Mouse (Mus musculus) bone marrow, adult 2 months (tissue): ENCODE data around the gene Spr. TPM values are rescaled to one million over a fixed set of nuclear protein-coding genes. Genes with fewer than 3 reads are reported as not detected.
A peak's percentile ranks its signal among the peaks of the same experiment; 100 is the strongest.
"Not testable (repeated sequence)": the region's sequence is repeated elsewhere in the genome, so short reads cannot be mapped to it uniquely, and the experiment has no call there.

Experiments used
- H3K27ac ChIP-seq: fragments of 200-500 bp; 2 replicates; pipeline ENCODE4 v1.5.1; 2012; ENCODE audit warnings: low read depth, mild to moderate bottlenecking, control low read depth, inconsistent platforms, low read length; ENCODE audit not compliant: control insufficient read depth, poor library complexity, insufficient read depth
- H3K4me1 ChIP-seq: fragments of 200-500 bp; 2 replicates; pipeline ENCODE4 v1.6.1; 2011; ENCODE audit warnings: low read length; ENCODE audit not compliant: control insufficient read depth, insufficient read depth
- H3K4me3 ChIP-seq: fragments of 200-500 bp; replicated peaks from 2 replicates; pipeline ENCODE3; 2011; ENCODE audit warnings: mild to moderate bottlenecking, low read depth, low read length, control low read depth; ENCODE audit not compliant: control insufficient read depth
- CTCF ChIP-seq: fragments of 200-500 bp; IDR thresholded peaks from 2 replicates; pipeline ENCODE4 v1.5.1; 2011; ENCODE audit warnings: low read length, control low read depth; ENCODE audit not compliant: control insufficient read depth, insufficient read depth
- POLR2A ChIP-seq: fragments of 200-500 bp; IDR thresholded peaks from 2 replicates; pipeline ENCODE4 v1.6.1; 2011; ENCODE audit warnings: low read depth, mild to moderate bottlenecking, control low read depth, low read length, borderline replicate concordance; ENCODE audit not compliant: control insufficient read depth
- WGBS: fragments of 180-500 bp; shearing (Covaris S2); methylation state at CpG from one replicate; pipeline ENCODE4 v1.1.7; 2018; 5-methylcytosine and 5-hydroxymethylcytosine counted together
- polyA plus RNA-seq: library from polyadenylated mRNA; stranded (reverse); fragments of >200 nt; gene quantifications from 2 replicates; pipeline ENCODE4 v1.2.4, GENCODE M21; 2011; ENCODE audit warnings: low replicate concordance; ENCODE audit not compliant: missing spikeins, insufficient read depth, insufficient read length

Gene Spr
- polyA plus RNA-seq, 1 experiment: 18.0 TPM

DNA sequence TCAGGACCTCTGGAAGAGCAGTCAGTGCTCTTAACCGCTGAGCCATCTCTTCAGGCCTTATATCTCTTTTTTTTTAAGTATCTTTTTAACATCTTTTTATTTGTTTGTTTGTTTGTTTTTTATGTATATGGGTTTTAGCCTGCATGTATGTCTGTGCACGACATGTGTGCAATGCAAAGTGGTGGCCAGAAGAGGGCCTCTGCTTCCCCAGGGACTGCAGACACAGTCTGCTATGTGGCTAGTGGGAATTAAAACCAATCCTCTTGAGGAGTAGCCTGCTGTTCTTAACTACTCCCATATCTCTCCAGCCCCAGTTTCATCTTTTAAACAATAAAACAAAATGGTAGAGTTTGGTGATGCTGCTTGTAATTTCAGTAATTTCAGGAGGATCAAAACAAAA lies 2.0 kb upstream of the Spr start:
- Histone ChIP-seq H3K4me3 (no peak overlapping the region), H3K27ac (no peak overlapping the region), H3K4me1 (no peaks in the 10 kb centered on the region)
- WGBS: 91% methylated on average over 2 of the region's 2 CpGs
- TF ChIP-seq POLR2A (no peak), CTCF (no peak)

DNA sequence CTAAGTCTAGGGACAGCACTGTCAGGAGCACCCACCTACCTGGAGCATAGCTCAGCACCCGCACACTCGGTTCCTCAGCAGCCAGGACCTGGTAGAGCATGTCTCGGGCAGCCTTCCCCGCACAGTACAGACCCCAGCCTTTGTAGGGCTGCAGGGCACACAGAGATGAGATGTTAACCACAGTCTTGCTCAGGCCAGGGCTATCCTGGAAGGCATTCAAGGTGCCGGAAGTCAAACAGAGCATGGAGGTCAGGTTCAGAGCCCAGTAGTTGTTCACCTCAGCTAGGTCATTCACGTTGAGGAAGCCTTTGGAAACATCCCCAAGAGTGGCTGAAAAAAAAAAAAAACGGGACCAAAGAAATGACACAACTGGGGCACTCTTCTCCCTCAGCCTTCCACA lies 782 bp downstream of the Spr start:
- H3K4me3 ChIP-seq, H3K4me1 ChIP-seq, H3K27ac ChIP-seq: not testable (repeated sequence)
- WGBS: 62% methylated on average over 7 of the region's 7 CpGs

DNA sequence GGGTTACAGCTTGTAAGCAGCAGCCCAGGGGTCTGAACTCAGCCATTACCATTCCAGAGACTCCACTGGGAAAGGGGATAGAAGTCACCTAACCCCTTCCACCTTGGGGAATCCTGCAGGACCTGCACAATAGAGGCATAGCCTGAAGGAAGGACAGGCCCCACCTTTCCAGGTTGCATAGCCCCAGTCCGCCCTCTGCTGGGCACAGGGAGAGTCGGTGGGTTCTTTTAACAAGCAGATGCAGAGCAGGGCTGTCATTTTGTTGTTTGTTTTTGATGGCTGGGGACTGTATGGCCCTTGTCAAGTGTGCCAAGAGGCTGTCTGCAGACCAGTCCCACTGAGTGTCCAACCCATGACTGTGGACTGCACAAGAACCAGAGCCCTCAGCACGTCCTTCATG lies 4.8 kb downstream of the Spr start:
- not testable (repeated sequence) for H3K27ac ChIP-seq, H3K4me1 ChIP-seq, H3K4me3 ChIP-seq
- peak; percentile 39; the same call in 1 of the 2 replicates for TF ChIP-seq CTCF
- WGBS: 42% methylated on average over 3 of the region's 3 CpGs

DNA sequence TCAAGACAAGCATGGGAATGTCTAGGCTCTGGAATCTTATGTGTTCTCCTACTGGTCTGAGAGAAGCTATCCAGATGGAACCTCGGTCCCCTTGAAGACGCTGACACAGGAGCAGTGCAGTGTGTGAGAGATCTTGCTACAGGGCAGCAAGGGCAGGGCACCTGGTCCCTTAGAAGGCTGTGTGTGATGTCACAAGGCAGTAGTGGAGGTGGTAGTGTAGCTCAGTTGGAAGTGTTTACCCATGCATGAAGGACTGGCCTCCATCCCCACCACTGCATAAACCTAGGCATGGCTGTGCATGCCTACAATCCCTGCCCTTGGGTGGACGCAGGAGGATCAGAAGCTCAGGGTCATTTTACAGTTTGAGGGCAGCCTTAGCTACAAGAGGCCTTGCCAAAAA lies 5.3 kb downstream of the Spr start:
- not testable (repeated sequence) for H3K4me1 ChIP-seq, H3K4me3 ChIP-seq
- 83% methylated on average over 3 of the region's 3 CpGs for WGBS

DNA sequence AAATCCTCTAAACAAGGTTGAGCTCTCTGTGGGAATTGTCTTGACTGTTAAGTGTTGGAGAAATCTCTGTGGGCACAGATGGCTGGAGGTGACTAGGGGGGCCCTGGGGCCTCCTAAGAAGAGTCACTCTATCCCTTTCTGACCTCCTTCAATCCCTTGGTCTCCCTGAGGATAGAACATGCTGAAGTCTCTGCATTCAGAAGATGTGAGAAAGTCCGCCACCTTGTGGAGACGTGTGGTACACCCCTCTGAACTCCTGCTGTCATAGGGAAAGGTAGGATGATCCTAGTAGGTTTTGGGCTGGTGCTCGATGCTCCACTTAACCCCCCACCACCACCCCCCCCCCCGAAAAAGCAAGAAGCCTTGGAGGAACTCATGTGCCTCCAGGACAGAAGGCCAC lies 5.9 kb downstream of the Spr start:
- 1% methylated on average over 4 of the region's 4 CpGs for WGBS
- Histone ChIP-seq H3K4me3 (no peak overlapping the region), H3K27ac (no peak overlapping the region), H3K4me1 (no peaks in the 10 kb centered on the region)
- TF ChIP-seq CTCF: peak; percentile 58
- TF ChIP-seq POLR2A: no peak

More for the DNA sequence above, 5.3 kb downstream of the Spr start:
- H3K27ac ChIP-seq: not testable (repeated sequence)

DNA sequence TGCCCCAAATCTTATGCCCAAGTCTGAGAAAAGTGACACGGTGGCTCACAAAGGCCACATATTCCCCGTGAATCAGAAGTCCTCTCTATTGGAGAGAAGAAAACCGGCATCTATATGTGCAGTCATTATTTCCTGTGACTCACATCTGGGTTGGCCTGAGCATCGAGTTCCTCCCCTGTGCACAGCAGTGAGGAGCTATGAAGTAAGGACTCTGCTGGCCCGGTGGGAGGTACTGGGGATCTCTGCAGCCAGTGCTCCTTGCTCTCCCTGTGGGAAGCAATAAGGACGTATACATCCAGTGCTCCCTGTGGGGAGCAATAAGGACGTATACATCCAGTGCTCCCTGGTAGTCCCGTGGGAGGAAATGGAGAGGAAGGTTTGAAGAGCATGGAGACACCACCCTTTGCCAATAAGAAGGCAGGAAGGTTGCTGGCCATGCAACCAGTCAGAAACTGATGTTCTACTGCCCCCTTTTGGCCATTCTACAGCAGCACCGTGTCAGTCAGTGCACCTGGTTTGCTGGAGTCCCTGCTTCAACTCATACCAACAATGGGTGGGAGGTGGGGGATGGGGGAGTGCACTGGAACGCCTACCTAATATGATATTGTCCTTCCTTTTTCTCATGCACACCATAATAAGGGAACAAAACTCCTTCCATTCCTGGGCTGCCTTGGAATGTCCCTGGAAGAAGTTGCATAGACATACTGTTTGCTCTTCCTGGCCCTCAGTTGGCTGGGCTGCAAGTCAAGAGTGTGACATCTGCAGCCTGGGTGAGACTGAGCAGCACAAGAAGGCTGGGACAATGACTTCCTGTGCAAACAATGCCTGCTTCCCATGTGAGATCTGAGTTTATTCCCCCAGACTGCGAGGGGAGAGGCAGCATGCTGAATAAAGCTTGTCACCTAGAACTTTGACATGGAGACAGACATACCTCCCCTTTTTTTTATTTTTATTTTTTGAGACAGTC lies 19.7 kb downstream of the Spr start:
- not testable (repeated sequence) for H3K4me1 ChIP-seq, H3K27ac ChIP-seq, H3K4me3 ChIP-seq
- WGBS: 25% methylated on average over 10 of the region's 11 CpGs
- TF ChIP-seq CTCF: peak; percentile 54; the same call in 1 of the 2 replicates

DNA sequence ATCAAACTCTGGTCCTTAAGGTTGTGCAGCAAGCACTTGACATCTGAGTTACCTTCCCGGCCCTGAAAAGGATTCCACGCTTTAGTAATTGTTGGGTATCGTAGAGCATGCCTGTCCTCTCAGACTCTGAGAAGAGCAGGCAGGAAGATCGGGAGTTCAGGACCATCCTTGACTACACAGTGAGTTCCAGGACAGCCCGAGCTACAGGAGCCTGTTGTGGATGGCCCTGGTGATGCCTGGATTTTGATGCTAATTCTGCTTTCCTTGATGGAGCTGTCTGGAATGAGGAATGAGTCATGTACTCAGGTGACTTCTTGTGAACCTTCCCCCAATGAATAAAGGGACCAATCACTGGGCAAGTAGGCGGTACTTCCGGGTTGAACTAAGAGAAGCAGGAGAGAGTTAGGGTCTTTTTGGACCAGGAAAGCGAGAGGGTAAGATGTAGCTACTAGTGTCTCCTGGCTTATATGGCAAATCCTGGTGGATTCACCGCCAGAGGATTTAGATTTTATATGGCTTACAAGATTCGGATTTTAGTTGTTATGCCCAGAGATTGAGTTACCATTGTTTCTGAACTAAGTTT lies 32.4 kb downstream of the Spr start:
- H3K4me3 ChIP-seq: no peak overlapping the region
- no peak for TF ChIP-seq POLR2A
- TF ChIP-seq CTCF: no peak
- no peaks in the 10 kb centered on the region for H3K4me1 ChIP-seq
- H3K27ac ChIP-seq: no peak overlapping the region
- WGBS: 83% methylated on average over 10 of the region's 10 CpGs

DNA sequence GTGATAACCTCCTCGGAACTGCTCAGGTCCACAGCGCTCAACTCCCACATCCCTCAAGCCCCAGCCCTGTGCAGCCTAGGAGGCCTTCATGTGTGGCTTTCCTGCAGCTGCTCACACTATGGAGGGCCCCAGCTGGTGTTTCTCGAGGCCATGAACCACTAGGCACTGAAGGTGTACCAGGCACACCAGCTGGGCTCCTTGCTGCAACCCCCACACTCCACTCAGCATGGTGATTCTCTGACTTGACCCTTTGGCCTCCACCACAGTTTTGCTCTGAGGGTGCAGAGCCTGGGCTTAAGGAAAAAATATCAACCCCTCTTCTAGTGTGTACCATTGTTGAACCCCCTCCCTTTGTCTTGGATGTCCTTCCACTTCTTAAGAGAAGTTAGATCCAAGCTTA lies 34.2 kb downstream of the Spr start:
- no peaks in the 10 kb centered on the region for H3K4me1 ChIP-seq
- TF ChIP-seq POLR2A (no peak), CTCF (no peak)
- no peak overlapping the region for H3K4me3 ChIP-seq
- H3K27ac ChIP-seq: no peak overlapping the region
- 75% methylated on average over 3 of the region's 3 CpGs for WGBS

DNA sequence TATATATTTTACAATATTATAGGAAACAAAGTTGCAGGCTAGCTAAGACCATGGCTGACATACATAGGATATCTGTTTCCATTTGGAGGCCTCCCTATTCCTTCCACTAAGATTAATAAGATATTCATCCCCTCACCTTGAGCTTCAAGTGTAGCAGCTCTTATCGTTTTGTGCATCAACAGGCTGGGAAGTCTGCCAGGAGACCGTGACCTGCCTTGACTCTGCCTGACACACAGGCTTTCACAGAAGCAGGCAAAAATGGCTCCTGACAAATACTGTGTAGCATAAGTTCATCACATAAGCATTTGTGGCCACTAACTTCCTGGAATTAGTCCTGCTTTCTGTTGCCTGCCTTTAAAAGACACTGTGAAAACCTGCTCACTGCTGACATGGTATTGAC lies 41.1 kb downstream of the Spr start:
- no peaks in the 10 kb centered on the region for H3K4me1 ChIP-seq
- TF ChIP-seq CTCF: no peak
- no peak for TF ChIP-seq POLR2A
- no peak overlapping the region for H3K4me3 ChIP-seq
- WGBS: 62% methylated on average over 2 of the region's 2 CpGs
- H3K27ac ChIP-seq: no peak overlapping the region

DNA sequence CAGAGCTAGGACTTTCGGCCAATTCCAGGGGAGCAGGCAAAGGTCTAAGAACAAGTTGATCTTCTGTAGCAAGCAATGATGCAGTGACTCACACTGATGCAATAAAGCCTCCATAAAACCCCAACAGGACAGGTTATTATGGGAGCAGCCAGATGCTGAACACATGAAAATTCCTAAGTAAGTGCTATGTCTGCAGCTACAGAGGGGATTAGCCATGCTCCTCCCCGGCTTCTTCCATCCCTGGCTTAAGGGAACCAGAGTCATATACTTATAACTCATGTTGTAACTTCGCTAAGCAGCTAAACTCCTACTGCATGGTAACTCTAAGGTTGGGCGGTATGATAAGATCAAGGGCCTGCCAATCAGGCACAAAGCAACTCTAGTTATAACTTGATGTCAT lies 50.1 kb downstream of the Spr start:
- Histone ChIP-seq H3K4me1 (no peaks in the 10 kb centered on the region), H3K27ac (no peak overlapping the region), H3K4me3 (no peak overlapping the region)
- WGBS: 79% methylated on average over 4 of the region's 4 CpGs
- TF ChIP-seq CTCF (no peak), POLR2A (no peak)
